Mouse (Mus musculus) kidney, embryonic 15.5 days (tissue): ENCODE measurements around the gene Akap12. TPM values are rescaled to one million over a fixed set of nuclear protein-coding genes. Genes with fewer than 3 reads are reported as not detected.

Experiments
- ATAC-seq: fragments of 200-750 bp; cut with Nextera tagmentation; replicated peaks from 2 replicates; pipeline ENCODE4 v1.8.0; 2017; ENCODE audit warnings: moderate TSS enrichment; ENCODE audit not compliant: low FRiP score
- H3K27ac ChIP-seq: fragments of 300-500 bp; sonication (generic); 2 replicates; pipeline ENCODE4 v1.5.1; 2015; ENCODE audit warnings: mild to moderate bottlenecking, inconsistent platforms
- H3K27me3 ChIP-seq: fragments of 300-500 bp; sonication (generic); 2 replicates; pipeline ENCODE4 v1.6.1; 2015; ENCODE audit warnings: inconsistent platforms
- H3K36me3 ChIP-seq: fragments of 300-500 bp; sonication (generic); 2 replicates; pipeline ENCODE4 v1.6.1; 2015; ENCODE audit warnings: inconsistent platforms
- H3K4me1 ChIP-seq: fragments of 300-500 bp; sonication (generic); 2 replicates; pipeline ENCODE4 v1.6.1; 2015; ENCODE audit warnings: inconsistent platforms
- H3K4me2 ChIP-seq: fragments of 300-500 bp; sonication (generic); 2 replicates; pipeline ENCODE4 v1.6.1; 2015; ENCODE audit warnings: moderate library complexity, mild to moderate bottlenecking, inconsistent platforms
- H3K4me3 ChIP-seq: fragments of 300-500 bp; sonication (generic); replicated peaks from 2 replicates; pipeline ENCODE4 v1.5.1; 2015; ENCODE audit warnings: mild to moderate bottlenecking, inconsistent platforms
- H3K9ac ChIP-seq: fragments of 300-500 bp; sonication (generic); 2 replicates; pipeline ENCODE4 v1.6.1; 2015; ENCODE audit warnings: mild to moderate bottlenecking, inconsistent platforms
- H3K9me3 ChIP-seq: fragments of 300-500 bp; sonication (generic); replicated peaks from 2 replicates; pipeline ENCODE4 v1.6.1; 2016; ENCODE audit warnings: inconsistent platforms
- WGBS: fragments of 180-500 bp; shearing (Covaris S2); methylation state at CpG from one replicate; pipeline ENCODE4 v1.1.7; 2015; ENCODE audit warnings: mixed read lengths; 5-methylcytosine and 5-hydroxymethylcytosine counted together
- polyA plus RNA-seq: library from polyadenylated mRNA; unstranded; fragments of >200 nt; fragmentation: Nextera tagmentation; extraction: Ambion mirVana; gene quantifications from 2 replicates; pipeline ENCODE4 v1.2.1, GENCODE M21; 2015

Akap12 gene
- polyA plus RNA-seq: 78.0 and 94.1 TPM in 2 replicates

DNA sequence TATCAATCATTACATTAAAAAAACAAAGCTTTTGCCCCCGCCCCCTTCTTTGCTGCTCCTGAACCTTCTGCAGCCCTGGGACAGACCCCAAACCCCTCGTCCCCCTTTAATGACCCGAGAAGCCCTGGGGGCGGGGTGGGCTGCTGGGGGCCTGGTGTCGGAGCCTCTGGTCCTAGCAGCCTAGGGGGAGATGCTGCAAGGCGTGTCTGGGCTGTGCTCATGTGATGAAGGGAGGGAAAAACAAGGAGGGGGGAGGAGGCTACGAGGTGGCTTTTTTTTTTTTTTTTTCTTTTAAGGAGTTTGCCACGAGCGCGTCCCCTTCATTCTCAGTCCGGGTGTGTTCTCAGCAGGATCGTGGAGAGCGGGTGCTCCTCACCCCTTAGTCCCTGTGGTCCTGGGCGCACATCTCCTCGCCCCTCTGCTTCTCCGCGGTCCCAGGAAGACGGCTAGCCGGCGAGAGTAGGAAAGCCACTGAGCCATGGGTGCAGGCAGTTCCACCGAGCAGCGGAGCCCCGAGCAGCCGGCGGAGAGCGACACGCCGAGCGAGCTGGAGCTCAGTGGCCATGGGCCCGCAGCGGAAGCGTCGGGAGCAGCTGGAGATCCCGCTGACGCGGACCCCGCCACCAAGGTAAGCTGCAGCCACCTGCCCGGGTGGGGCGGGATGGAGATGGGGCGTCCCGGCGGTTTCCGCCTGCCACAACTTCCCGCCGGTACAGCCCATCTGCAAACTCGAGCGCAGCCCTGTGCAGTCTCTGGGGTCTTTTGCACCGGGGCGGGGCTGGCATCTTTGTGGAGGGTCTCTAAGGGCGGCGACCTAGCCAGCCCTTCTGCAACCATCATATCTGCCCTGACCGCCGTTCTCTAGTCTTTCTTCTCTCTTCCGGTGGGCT is at the start of gene Akap12:
Gene Akap12, plus strand, starts transcription at position 340 of the 890 bp plus-strand sequence.
- no peaks in the 10 kb centered on the region for H3K27me3 ChIP-seq
- H3K27ac ChIP-seq: peak within 1 kb of the TSS; percentile 75
- H3K36me3 ChIP-seq: no peaks in the 10 kb centered on the region
- WGBS: under 1% methylated on average over 53 of the region's 54 CpGs
- peak within 1 kb of the TSS; percentile 95 for H3K4me2 ChIP-seq
- H3K9ac ChIP-seq: peak within 1 kb of the TSS; percentile 68
- ATAC-seq: peak; percentile 85
- H3K4me3 ChIP-seq: peak within 1 kb of the TSS; percentile 77
- no peaks in the 10 kb centered on the region for H3K9me3 ChIP-seq
- peaks cover 19% of the 10 kb centered on the region for H3K4me1 ChIP-seq

GRCm38 (mm10) chr10:4230563-4231359 is 35.4 kb upstream of the Akap12 start:
- Histone ChIP-seq H3K4me2 (no peak overlapping the region), H3K9me3 (no peaks in the 10 kb centered on the region), H3K9ac (no peak overlapping the region), H3K4me1 (peaks cover 4% of the 10 kb centered on the region; the same call in 1 of the 2 replicates), H3K4me3 (no peak overlapping the region), H3K36me3 (no peaks in the 10 kb centered on the region), H3K27me3 (no peaks in the 10 kb centered on the region), H3K27ac (no peak overlapping the region)
- WGBS: 83% methylated on average over 17 of the region's 17 CpGs
- no peak for ATAC-seq

DNA sequence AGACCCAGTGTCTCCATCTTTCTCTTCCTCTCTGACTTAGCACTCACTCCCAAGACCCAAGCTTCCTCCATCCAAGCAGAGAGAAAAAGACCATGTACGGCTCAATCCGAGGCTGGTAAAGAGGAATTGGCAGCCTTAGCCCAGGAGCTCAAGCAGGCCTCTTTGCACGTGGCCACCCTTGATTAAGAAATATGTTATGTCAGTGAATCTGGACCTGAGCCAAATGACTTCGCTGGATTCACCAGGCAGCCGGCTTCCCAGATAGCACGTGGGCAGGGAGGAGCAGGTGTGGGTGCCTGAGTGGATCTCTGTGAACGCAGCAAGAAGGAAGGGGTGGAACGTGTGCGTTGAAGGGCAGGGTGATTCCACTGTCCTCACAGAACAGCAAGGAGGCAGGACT is 33.1 kb upstream of the Akap12 start:
- 31% methylated on average over 9 of the region's 9 CpGs for WGBS
- H3K27me3 ChIP-seq: no peaks in the 10 kb centered on the region
- H3K9me3 ChIP-seq: no peaks in the 10 kb centered on the region

GRCm38 (mm10) chr10:4239794-4240574 is 26.2 kb upstream of the Akap12 start:
- WGBS: 69% methylated on average over 5 of the region's 5 CpGs
- Histone ChIP-seq H3K9ac (no peak overlapping the region), H3K4me3 (no peak overlapping the region), H3K4me1 (no peaks in the 10 kb centered on the region), H3K27ac (peak overlapping the region; percentile 48; the same call in 1 of the 2 replicates), H3K36me3 (no peaks in the 10 kb centered on the region), H3K9me3 (no peaks in the 10 kb centered on the region), H3K27me3 (no peaks in the 10 kb centered on the region), H3K4me2 (no peak overlapping the region)
- ATAC-seq: no peak

More for the DNA sequence above, 33.1 kb upstream of the Akap12 start:
- Histone ChIP-seq H3K4me1 (peaks cover 4% of the 10 kb centered on the region; the same call in 1 of the 2 replicates), H3K4me3 (no peak overlapping the region), H3K9ac (no peak overlapping the region), H3K27ac (no peak overlapping the region), H3K36me3 (no peaks in the 10 kb centered on the region), H3K4me2 (no peak overlapping the region)
- no peak for ATAC-seq

DNA sequence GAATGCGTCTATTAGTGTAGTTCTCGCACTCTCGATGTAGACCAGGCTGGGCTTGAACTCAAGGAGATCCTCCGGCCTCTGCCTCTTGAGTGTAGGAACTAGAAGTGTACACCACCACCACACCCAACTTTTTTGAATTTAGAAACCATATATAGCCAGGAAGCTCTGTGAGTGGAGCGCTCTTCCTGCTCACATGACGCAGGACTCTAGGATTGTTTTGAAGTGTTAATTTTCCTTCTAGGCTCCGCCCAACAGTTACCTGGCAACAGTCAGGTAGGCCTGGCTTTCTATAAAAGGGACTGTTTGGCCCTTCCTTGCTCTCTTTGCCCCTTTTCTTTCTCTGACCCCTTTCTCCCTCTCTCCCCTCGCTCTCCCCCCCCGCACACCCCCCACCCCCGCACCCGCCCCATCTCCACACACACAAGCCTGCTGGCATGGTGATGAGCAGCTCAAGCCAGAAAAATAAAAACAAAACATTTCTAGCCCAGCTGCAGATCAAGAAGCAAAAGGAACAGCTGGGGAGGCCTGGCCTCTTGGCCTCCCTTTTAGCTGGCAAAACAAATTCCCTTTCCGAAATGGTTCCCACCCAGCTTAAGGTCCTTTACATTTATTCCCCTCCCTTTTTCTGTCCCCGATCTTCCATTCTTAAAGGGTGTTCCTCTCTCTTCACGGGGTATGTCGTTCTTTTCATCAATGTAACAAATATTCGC is 22.4 kb upstream of the Akap12 start:
- Histone ChIP-seq H3K4me1 (no peaks in the 10 kb centered on the region), H3K27ac (no peak overlapping the region), H3K27me3 (no peaks in the 10 kb centered on the region), H3K9ac (no peak overlapping the region), H3K4me3 (no peak overlapping the region), H3K4me2 (no peak overlapping the region), H3K9me3 (no peaks in the 10 kb centered on the region), H3K36me3 (no peaks in the 10 kb centered on the region)
- WGBS: 85% methylated on average over 16 of the region's 16 CpGs
- no peak for ATAC-seq

GRCm38 (mm10) chr10:4245812-4246211 is 20.4 kb upstream of the Akap12 start:
- no peak overlapping the region for H3K27ac ChIP-seq
- 66% methylated on average over 2 of the region's 2 CpGs for WGBS

DNA sequence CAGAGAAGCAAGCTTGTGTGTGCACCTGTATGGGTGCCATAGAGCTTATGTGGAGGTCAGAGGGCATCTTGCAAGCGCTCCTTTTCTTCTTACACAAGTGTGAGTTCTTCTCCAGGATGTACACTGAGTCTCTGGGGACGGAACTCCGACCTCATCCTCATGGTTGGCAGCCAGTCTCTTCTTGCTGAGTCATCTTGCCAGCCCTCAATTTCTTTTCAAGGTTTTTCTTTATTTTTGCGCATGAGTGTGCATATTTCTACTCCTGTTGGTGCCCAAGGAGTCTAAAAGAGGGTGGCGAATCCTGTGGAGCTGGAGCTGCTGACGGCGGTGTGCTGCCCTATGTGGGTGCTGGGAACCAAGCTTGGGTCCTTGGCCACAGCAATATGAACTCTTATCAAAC is 19.8 kb upstream of the Akap12 start:
- 84% methylated on average over 7 of the region's 7 CpGs for WGBS
- H3K4me3 ChIP-seq: no peak overlapping the region
- no peak overlapping the region for H3K4me2 ChIP-seq
- no peak for ATAC-seq
- H3K9me3 ChIP-seq: no peaks in the 10 kb centered on the region
- no peak overlapping the region for H3K9ac ChIP-seq
- no peaks in the 10 kb centered on the region for H3K4me1 ChIP-seq
- H3K27ac ChIP-seq: no peak overlapping the region
- H3K27me3 ChIP-seq: no peaks in the 10 kb centered on the region
- no peaks in the 10 kb centered on the region for H3K36me3 ChIP-seq

More at GRCm38 (mm10) chr10:4245812-4246211, 20.4 kb upstream of the Akap12 start:
- no peaks in the 10 kb centered on the region for H3K4me1 ChIP-seq
- no peak overlapping the region for H3K4me3 ChIP-seq
- H3K9me3 ChIP-seq: no peaks in the 10 kb centered on the region
- H3K27me3 ChIP-seq: no peaks in the 10 kb centered on the region
- H3K9ac ChIP-seq: no peak overlapping the region
- no peak for ATAC-seq
- no peaks in the 10 kb centered on the region for H3K36me3 ChIP-seq
- H3K4me2 ChIP-seq: no peak overlapping the region

DNA sequence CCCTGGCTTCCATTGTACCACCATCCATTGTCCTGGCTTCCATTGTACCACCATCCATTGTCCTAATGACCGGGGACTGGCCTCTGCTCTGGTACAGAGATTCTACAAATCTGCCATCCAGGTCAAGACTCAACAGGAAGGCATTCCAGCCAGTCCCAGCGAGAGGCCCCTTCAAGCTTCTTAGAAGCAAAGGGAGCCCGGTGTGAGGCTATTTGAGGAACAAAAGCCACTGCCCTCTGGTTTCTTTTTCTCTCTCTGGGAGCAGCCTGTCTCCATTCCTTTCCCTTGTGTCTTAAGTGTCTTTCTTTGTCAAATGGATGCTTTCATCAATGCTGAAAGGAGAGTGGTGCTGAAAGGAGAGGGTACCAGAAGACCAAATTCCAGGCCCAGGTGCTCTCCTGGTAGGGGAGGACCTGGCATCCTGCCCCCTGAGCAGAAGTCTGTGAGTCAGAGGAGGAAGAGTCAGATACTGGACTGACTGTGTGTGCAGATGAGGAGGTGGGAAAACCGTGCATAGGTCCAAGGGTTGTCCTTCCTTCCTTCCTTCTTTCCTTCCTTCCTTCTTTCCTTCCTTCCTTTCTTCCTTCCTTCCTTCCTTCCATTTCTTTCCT is 16.8 kb upstream of the Akap12 start:
- H3K9ac ChIP-seq: no peak overlapping the region
- no peaks in the 10 kb centered on the region for H3K4me1 ChIP-seq
- no peaks in the 10 kb centered on the region for H3K27me3 ChIP-seq
- no peaks in the 10 kb centered on the region for H3K36me3 ChIP-seq
- no peak overlapping the region for H3K4me3 ChIP-seq
- no peaks in the 10 kb centered on the region for H3K9me3 ChIP-seq
- ATAC-seq: no peak
- WGBS: 43% methylated on average over 4 of the region's 4 CpGs
- H3K4me2 ChIP-seq: no peak overlapping the region
- H3K27ac ChIP-seq: no peak overlapping the region

- H3K9me3 ChIP-seq: no peaks in the 10 kb centered on the region
- H3K27me3 ChIP-seq: no peaks in the 10 kb centered on the region
- no peak overlapping the region for H3K27ac ChIP-seq
- no peak overlapping the region for H3K4me2 ChIP-seq
- no peaks in the 10 kb centered on the region for H3K36me3 ChIP-seq
- no peak for ATAC-seq
- 73% methylated on average over 3 of the region's 3 CpGs for WGBS
- no peak overlapping the region for H3K9ac ChIP-seq
- no peak overlapping the region for H3K4me3 ChIP-seq
- no peaks in the 10 kb centered on the region for H3K4me1 ChIP-seq
These were observed 15.5 kb upstream of the Akap12 start for GRCm38 (mm10) chr10:4250681-4251080.

DNA sequence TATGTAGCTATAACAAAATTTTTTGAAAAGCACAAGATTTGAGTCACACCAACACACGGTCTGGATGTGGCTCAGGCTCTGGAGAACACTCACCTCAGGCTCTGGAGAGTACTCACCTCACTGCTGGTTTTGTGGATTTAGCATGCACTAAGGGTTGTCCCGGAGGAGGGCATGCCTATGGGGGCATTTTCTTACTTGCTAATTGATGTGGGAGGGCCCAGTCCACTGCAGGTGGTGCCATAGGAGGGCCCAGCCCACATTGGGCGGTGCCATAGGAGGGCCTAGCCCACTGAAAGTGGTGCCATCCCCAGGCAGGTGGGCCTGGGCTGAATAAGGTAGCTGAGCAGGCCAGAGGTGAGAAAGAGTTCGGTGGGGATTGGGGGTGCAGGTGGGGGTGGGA is 12.6 kb upstream of the Akap12 start:
- Histone ChIP-seq H3K9ac (no peak overlapping the region), H3K4me3 (no peak overlapping the region), H3K27me3 (no peaks in the 10 kb centered on the region), H3K9me3 (no peaks in the 10 kb centered on the region), H3K4me1 (no peaks in the 10 kb centered on the region), H3K36me3 (no peaks in the 10 kb centered on the region), H3K4me2 (no peak overlapping the region), H3K27ac (no peak overlapping the region)
- ATAC-seq: no peak
- 66% methylated on average over 4 of the region's 4 CpGs for WGBS

GRCm38 (mm10) chr10:4254459-4254858 is 11.7 kb upstream of the Akap12 start:
- Histone ChIP-seq H3K4me3 (no peak overlapping the region), H3K27me3 (no peaks in the 10 kb centered on the region), H3K4me2 (no peak overlapping the region), H3K27ac (no peak overlapping the region), H3K9ac (no peak overlapping the region), H3K4me1 (no peaks in the 10 kb centered on the region), H3K9me3 (no peaks in the 10 kb centered on the region), H3K36me3 (no peaks in the 10 kb centered on the region)
- WGBS: 56% methylated on average over 5 of the region's 5 CpGs
- ATAC-seq: no peak
